Mouse (Mus musculus) CD4-positive, CD25-positive, alpha-beta regulatory T cell, adult 2 months (primary cell): Measurements from ENCODE around the gene Spin4.

Experiments
- DNase-seq: peaks from one replicate; pipeline ENCODE4 v3.0.0-alpha.2; 2012; ENCODE audit warnings: low read depth, low spot score

Spin4 gene

GRCm38 (mm10) chrX:95026361-95026892 is at the start of gene Spin4:
TSS of gene Spin4 (minus strand) at chrX:95026682.
- DNase-seq, result peak; percentile 30

GRCm38 (mm10) chrX:95027907-95028306 is 1.4 kb upstream of the Spin4 start:
- no peak for DNase-seq

DNA sequence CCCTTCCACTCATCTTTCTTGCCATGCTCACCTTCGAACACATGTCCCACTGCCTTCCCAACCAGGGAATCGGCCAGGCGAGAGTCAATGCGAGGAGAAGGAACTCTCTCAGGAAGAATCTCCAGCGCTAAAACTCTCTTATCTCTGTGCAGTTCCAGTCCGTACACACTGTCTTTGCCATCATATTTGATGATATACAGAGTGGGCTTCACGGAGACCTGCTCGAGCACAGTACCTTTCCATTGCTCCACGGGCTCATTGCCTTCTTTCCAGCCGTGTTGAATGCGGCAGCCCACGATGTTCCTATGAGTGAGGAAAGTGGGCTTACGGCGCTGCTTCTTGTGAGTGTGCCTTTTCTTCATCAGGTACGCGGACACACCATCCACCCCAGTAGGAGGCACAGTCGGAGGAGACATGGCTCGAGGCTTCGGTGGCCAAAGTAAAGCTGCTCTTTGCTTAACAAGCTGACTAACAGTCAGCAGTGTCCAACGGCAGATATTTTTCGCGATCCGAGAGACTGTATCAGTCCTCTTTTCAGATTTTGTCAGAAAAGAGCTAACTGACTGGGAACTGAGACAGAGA is 612 bp downstream of the Spin4 start:
- DNase-seq, result peak; percentile 19

DNA sequence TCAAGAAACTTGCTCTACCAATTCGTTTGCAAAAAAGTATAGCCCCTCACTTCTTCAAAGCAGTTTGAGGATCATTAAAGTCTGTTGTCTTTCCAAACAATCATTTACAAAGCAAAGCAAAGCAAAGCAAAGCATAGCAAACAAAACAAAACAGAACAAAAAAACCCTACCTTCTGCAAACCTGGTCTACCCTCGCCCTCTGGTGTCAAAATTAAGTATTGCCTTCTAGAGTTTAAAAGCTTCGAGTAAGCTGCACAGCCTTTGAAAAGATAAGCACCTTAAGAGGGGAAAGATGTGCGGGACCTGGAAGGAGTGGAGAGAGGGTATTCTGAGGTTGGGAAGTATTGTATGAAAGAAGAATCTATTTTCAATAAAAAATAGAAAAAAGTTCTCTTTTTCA is 14.4 kb downstream of the Spin4 start:
- peak; percentile 63 for DNase-seq

DNA sequence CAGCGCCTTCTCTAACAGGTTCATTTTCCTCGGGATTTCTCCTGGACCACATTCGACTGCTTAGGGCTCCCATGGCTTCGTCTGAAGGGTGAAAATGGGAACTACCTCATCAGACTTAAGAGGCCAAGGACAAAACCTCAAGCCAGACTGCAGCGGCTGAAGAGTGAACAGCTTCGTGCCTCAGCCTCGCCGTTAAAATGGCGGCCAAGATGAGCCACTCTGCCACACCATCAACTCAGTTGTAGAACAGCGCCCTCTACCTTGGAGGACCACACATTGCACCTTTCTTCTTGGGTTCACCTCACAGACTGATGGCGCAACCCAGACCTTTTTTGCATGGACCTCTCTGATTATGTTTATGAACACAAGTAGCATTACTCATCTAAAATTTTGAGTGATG is 27.6 kb downstream of the Spin4 start:
- peak; percentile 1 for DNase-seq

GRCm38 (mm10) chrX:94994113-94994512 is 32.4 kb downstream of the Spin4 start:
- DNase-seq, result no peak

GRCm38 (mm10) chrX:94990903-94991302 is 35.6 kb downstream of the Spin4 start:
- DNase-seq, result no peak

GRCm38 (mm10) chrX:94990080-94990825 is 36.2 kb downstream of the Spin4 start:
- DNase-seq, result peak; percentile 12
